Mouse (Mus musculus): ENCODE data around the gene Mrgprd.

Gene Mrgprd

DNA sequence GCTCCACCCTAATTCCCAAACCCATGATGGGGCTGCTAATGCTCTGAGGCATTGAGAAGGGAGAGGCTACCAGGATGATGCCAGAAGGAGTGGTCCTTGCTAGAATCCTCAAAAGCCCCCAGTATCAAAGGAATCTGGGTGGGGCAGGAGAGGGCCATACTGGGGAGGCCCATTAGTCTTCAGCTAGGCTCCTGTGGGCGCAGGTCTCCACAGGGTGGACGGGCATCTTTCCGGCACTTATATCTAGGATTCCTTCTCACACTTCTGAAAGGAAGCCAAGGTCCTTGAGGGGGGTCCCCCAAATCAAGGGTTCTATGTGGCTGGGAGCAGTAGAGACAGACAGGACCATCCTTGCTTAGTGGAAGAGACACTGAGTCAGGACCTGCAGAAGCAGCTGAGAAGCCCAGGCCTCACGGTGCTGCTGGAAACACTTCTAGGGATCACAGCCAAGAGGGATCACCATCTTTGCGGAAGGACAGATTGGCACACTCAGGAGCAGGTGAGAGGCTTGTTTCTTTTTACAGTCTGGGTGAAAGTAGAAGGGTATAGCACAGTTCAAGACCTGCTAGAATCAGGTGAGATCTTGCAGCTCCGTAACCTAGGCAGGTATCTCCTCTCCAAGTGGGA lies at the start of gene Mrgprd:
Mrgprd (plus strand) TSS at position 51 of the 627 bp plus-strand sequence.
- DNase-seq (ENCODE audit: low spot score in 2 of 2) = no peak

DNA sequence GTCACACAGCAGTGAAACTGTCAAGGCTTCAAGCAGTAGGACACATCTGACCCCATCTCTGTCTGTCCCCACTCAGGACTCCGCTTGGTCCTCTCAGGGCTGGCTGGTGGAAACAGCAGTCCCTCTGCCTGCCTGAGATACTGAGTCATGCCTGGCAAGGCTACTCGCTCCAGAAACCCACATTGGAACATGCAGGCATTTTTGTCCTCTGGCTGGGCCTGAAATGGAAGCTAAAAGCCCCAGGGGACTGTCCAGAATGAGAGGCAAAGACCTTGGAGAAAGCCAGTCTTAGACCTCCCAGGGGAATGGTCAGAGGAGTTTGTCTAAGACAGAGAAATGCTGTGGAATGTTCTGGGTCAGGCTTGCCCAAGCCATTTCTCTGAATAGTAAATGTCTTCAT lies 48.6 kb upstream of the Mrgprd start:
- DNase-seq (ENCODE audit: low spot score in 2 of 2) = no peak

DNA sequence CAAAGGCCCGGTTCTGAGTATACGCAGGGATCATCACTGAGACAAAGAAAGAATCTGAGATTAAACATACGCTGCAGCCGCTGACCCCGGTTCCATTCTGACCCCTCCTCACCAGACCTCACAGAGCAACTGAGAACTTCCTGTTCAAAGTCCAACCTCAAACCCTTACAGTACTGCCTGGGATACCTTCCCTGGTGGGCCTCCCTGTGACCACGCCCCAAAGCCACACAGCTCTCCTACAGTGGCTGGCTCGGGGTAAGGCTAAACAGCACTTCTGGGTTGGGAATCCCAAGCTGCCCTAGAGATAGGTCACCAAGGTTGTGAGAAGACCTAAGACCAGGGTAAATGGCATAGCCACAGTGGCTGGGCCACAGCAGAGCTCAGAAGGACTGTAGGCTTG lies 45.7 kb upstream of the Mrgprd start:
- DNase-seq (ENCODE audit: low spot score in 2 of 2) = no peak

DNA sequence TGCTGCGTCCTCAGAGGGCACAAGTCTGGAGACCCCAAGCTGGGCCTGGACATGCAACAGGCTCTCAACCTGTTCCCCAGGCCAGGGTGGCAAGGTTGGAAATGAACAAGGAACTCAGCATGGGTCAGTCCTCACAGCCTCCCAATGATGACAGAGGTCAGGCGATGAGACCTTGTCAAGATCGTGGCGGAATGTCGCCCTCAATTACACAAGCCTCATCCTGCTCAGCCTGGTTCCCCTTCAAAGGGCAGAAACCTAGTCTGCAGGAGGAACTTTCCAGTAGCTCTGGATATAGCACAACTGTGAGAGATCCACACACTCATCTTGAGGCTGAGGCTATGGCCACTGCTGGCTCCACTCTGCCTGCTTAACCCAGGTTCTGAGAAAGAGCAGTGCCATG lies 43.7 kb upstream of the Mrgprd start:
- DNase-seq (ENCODE audit: low spot score in 2 of 2) = no peak

DNA sequence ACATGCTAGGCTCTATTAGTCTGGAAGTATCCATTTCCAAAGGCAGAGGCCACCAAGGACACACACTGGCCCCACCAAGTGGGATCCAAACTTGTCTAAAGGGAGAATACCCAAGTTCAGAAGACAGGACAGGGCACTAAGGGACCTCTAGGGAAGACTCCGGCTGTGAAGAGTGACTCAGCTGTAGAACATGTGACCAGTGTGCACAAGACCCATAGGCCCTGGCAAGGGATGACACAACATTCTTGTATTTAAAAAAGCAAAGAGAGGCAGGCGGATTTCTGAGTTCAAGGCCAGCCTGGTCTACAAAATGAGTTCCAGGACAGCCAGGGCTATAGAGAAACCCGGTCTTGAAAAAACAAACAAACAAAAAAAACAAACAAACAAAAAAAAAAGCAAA lies 39.1 kb upstream of the Mrgprd start:
- no peak for DNase-seq (ENCODE audit: low spot score in 2 of 2)

DNA sequence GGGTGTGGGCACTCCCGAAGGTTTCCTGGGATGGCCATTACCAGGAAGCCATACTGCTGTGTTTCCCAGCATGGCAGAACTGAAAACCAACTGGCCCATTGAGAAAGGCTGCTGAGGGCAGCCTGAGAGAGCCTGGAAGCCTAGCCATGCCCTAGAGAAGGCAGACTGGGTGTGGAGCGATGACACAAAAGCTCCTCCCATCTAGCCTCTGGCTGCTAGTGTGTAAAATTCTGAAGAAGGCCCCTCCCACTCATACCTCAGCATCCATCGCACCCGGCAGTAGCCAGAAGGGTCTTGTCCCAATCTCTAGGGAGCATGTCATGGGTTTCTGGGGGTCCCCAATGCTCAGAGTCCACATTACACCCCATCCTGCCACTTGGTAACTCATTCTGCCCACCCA lies 33.2 kb upstream of the Mrgprd start:
- DNase-seq (ENCODE audit: low spot score in 2 of 2) = no peak

DNA sequence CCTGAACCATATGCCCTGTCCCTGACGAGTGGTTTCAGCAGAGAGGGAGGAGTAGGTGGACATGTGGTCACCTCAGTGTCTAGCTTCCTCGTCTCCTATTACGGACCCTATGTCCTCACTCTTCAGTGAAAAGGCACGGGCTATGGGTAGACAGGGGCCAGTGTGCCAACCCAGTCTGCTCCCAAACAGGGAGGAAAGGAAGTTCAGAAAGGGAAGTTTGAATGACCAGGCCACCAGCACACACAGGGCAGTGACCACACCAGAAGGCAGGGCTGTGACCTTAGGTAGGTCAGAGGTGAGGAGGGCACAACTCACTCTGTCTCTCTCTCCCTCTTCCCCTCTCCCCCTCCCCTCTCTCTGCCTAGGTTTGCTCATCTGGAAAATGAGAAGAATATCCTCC lies 31.6 kb upstream of the Mrgprd start:
- DNase-seq (ENCODE audit: low spot score in 2 of 2) = peak in 1 of 2 experiments; percentile 63

DNA sequence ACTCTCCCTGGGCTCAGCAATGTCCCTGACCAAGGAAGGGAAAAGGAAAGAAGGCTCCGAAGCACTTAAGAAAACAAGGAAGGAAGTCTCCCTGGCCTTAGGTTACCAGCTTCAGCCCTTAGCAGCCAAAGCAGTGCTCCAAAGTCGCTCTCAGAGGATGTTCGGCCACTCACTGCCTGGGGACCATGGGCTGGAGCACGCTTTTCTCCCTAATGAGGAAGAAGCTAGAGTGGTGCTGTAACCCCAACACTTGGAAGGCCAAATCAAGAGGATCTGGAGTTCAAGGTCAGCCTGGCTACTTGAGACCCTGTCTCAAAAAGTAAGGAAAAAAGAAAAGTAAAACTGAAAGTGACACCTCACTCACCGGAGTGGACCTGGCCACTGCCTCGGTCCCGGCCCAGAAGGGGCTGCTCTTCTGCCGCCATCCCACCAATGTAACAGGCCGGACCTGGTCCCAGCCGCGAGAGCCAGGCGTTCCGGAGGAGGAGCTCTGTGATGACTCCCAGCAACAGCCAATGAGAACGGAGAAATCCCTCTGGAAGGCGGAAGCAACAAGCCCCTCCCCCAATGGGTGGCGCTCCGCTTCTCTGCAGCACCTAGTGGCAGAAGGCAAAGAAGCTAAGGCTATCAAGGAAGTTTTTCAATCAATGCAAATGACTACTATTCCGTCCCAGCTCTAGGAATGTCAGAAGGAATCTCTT lies 31.0 kb upstream of the Mrgprd start, which contains the start of gene Tpcn2:
Tpcn2 (minus strand) TSS at position 525 of the 701 bp plus-strand sequence.
- peak; percentile 88 to 91 for DNase-seq (ENCODE audit: low spot score in 2 of 2)

DNA sequence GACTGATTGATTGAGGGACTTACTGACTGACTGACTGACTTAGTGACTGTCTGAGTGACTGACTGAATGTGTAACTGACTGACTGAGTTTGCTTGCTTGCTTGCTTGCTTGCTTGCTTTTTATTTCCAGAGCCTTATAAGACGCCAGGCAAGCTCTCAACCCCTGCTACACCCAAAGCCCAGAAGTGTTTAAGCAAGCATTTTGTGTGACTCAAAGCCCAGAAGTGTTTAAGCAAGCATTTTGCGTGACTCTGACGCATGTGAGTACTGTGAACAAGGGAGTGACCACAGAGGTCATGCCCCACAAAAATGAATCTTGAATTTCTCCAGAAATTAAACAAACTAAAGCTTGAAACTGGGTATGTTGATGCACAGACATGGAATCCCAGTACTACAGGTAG lies 30.3 kb upstream of the Mrgprd start:
- no peak for DNase-seq (ENCODE audit: low spot score in 2 of 2)

DNA sequence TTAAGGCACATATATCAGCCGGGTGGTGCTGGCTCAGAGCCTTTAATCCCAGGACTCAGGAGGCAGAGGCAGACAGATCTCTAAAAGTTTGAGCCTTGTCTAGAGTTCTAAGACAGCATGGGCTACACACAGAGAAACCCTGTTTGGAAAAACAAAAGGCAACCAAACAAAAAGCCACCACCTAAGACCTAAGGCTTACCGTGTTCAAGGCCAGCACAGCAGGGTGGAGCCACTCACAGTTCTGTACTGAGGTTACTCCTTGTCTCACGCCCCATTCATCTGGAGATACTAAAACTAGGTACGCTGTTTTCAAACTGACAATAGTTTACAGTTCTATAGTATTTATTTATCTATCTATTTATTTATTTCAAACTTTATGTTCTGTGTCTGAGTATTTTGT lies 29.2 kb upstream of the Mrgprd start:
- no peak for DNase-seq (ENCODE audit: low spot score in 2 of 2)

DNA sequence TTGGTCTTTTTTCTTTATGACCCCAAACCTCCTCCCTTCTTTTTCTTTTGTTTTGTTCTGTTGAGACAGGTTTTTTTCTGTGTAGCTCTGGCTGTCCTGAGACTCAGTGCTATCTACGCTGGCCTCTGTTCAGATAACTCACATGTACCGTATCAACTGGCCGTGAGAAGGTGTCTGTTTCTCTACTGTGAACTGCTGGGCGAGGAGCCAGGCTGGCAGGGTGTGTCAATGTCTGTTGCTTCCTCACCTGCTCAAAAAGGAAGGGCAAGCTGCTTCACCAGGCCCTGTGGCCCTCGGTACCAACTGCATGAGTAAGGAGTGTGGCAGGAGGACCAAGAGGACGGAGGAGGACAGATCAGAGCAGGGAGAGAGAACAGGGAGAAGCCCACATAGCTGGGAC lies 27.2 kb upstream of the Mrgprd start:
- DNase-seq (ENCODE audit: low spot score in 2 of 2) = peak in 1 of 2 experiments; percentile 63

DNA sequence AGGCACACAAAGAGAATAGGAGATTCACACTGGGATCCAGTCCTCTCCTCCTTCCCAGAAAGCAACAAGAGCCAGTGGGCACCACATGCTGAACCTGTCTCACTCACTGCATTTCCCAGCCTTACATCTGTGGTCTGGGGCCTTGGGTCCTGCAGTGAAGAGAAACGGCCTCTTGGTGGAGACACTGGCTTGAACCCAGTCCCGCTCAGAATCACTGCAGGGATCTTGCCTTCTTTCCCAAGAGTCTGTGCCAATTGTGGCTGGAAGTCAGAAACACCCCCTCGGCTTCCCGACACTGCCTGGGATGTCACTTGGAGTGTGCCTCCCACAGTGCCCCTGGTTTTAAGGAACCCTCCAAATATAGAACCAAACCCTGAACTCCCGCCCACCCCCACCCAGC lies 25.3 kb upstream of the Mrgprd start:
- no peak for DNase-seq (ENCODE audit: low spot score in 2 of 2)

DNA sequence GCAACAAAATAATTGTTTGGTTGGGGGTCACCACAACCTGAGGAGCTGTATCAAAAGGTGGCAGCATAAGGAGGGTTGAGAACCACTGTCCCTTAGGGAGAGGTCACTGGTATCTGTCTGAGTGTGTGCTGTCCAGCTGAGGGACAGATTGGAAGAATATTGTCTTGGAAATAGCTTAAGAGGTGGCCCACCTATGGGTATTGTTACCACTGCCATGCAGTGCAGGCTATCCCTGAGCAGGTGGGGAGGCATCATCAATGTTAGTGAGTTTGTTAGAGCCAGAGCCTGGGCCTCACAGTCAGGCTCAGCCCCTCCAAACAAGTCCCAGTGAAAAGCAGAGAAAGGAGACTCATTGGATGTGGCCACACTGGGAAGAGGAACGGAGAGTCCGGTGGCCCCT lies 22.8 kb upstream of the Mrgprd start:
- no peak for DNase-seq (ENCODE audit: low spot score in 2 of 2)

DNA sequence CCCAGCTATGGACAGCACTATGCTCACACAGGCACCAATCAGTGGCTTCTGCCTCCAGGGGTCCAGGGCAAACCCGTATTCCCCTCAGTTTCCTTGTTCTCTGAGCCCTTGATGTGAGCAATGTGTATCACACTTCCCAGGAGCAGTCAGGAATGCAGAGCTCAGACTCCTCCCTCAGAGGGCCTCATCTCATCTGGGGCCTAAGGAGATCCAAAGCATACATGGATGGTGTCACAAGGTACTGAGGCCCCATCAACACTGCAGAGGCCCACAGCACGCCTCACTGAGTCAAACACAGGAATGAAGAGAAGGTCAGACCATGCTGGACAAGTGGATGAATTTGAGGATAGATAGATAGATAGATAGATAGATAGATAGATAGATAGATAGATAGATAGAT lies 21.9 kb upstream of the Mrgprd start:
- DNase-seq (ENCODE audit: low spot score in 2 of 2) = no peak

DNA sequence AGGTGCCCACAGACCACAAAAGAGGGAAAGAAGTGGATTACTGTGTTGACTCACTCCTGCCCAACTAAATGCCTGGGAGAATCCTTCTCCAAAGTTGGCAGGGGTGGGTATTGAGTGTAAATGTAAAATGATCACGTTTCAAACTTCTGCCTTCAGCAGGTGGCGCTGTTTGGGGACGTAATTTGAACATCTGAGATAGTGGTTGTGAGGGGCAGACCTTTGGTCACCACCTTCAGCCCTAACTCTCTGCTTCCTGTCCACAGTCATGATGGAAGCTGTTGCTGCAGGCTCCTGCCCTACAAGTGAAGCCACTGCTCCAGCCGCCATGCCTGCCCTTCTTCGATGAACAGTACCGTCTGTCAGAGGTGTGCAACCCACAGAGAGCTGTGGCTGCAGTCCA lies 20.8 kb upstream of the Mrgprd start:
- DNase-seq (ENCODE audit: low spot score in 2 of 2) = peak in 1 of 2 experiments; percentile 70

DNA sequence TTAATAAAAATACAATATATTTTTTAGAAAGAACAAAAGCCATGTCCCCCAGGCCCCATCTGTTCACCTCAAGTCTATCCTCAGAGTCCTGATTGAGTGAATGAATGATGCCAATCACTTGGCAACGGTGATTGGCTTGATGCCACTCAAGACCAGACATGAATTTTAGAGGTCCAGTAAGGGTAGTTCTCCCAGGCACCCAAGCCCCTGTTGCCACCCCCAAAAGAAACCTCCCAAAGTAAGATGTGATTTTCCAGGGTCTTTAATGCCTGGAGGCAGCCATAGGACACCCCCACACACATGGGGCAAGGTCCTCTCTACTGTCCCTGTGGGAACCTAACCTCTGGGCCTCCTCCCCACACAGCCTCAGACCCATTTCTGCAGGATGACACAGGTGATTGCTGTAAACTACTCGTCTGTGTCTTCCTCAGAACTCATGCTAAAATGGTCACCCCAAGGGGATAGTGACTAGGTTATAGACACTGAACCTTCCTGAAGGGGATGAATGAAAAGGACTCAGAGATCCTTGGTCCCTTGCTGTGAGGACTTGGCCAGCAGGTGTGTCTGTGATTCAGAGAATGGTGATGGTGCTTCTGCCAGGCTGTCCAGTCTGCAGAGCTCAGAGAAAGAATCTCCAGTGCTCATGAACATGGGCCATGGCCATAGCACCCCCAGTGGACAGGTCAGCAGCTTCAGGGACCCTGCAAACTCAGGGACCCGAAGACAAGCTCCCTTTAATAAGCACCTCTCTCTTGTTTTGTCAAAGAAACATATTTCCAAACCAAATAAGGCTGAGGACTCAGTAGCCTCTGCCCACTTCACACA lies 15.8 kb upstream of the Mrgprd start:
- DNase-seq (ENCODE audit: low spot score in 2 of 2) = no peak

DNA sequence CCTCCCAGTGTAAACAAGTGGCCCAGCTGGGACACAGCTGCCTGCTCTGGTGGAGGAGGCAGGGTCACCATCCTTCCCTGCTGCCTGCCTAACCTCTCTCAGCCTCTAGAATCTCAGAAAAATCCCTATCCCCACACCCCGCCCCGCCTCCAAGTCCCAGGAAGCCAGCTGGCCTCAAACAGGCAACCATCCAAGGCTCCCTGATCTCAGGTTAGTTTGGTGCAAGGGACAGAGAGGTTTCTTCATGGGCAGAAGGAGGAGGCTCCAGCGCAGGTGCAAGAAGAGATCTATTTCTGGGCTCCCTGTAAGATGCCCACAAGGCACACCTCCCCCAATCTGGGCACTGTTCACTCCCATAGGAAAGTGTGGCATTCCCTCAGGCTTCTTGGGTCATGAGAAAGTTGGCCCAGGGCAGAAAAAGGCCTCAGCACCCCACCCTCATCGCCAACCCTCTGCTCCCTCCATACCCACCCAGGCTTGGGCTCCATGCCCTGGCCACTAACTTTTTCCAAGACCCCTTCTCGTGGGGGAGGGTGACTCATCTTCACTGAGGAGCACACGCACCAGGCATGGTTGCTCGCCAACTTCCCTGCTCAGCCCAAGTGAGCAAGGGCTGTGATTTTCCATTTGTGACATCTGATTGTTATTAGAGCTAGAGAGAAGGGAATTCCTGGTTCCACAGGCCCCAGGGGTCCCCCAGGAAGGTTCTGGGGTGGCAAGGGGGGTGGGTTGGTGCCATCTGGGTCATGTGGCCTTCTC lies 14.9 kb upstream of the Mrgprd start:
- DNase-seq (ENCODE audit: low spot score in 2 of 2) = no peak

DNA sequence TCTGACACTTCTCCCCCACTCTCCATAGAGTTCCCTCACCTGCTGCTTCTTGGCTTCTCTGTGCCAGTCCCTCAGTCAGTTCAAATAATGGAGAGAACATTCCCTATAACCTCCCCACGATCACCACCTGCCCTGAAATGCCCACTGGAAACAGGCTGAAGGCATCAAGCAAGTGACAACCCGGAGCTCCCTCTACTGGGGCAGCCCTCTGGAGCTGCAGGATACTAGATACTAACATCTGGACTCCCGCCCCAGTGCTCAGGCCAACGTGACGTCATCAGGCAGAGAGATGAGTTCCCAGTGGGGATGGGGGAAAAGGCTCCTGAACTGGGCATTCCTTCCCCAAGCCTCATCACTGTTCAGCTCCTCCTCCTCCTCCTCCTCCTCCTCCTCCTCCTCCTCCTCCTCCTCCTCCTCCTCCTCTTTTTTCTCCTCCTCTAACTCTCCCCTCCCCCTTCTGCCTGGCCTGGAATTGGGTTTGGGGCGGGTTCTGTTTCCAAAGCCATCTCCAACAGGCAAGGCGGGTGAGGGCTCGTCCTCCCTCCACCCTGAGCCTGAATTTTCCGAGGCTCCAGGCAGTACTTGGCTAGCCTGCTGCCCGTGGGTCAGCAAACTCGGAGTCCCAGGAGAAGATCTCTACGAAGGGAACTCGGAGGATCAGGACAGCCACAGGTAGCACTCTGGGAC lies 14.2 kb upstream of the Mrgprd start, which contains the start of gene Mrgprf:
Mrgprf (plus strand) TSS at position 508 of the 687 bp plus-strand sequence.
- DNase-seq (ENCODE audit: low spot score in 2 of 2) = no peak

DNA sequence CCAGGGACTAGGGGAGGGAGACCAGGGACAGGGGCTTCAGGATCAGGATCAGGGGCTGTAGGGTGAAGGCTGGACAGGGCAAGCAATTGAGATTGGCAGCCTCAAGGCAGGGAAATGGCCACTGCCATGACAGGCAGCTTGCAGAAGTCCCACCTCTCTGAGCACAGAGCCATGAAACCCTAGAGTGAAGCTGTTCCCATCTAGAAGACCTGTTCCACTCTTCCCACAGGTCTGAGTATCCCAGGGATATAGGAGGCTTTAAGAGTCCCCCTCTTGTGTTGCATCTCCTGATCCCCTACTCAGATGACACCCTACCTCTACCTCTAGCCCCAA lies 13.7 kb upstream of the Mrgprd start:
- no peak for DNase-seq (ENCODE audit: low spot score in 2 of 2)

DNA sequence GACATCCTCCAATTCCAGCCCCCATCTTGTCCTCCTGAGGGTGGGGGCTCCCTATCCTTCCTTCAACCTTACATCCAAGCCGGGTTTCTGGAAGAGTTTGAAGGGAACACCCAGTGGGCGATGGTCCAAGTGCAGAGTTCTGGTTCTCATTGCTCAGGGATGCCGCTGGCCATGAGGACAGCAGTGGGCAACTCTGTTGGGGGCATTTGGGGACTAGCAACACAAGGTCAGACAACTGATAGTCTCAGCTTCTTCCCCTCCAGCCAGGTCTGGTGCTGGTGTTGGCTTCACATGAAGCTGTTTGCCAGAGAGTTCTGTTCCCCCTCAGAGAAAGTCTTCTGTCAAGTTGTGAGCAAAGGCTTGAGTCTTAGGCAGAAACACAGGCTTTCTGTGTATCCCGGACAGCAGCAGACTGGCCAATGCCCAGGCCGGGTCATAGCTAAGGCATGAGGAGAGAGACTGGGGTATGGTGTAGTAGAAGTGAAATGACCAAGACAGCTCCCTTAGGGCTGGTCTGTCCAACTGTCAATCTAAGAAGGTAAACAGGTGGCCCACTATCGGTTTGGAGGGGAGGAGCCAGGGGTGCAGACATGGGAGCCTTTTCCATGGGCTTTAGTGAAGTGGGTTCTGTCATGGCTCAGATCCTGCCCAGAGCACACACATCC lies 13.2 kb upstream of the Mrgprd start:
- DNase-seq (ENCODE audit: low spot score in 2 of 2) = no peak

Measured in spleen, postnatal 4 days (tissue).